Mouse (Mus musculus) ES-E14 (cell line): ENCODE measurements at regions not wholly inside any gene's neighbourhood (a gene's known extent, or its start where the extent isn't known, plus 50 kb on each side); places are given as distances from the start of the nearest gene placed in this dataset.

Experiments used
- DNase-seq: peaks from one replicate; pipeline ENCODE4 v3.0.0-alpha.2; 2013; ENCODE audit warnings: low read depth, low spot score
- H3K27ac ChIP-seq: 2 replicates; pipeline ENCODE4 v1.5.1; 2012; ENCODE audit warnings: low read depth, mild to moderate bottlenecking, low read length, moderate library complexity, mixed read lengths; ENCODE audit not compliant: poor library complexity, insufficient read depth, severe bottlenecking
- H3K36me3 ChIP-seq: 2 replicates; pipeline ENCODE4 v1.6.1; 2012; ENCODE audit warnings: mild to moderate bottlenecking, low read length, moderate library complexity, mixed read lengths; ENCODE audit not compliant: control insufficient read depth, poor library complexity, insufficient read depth, severe bottlenecking
- H3K4me1 ChIP-seq, 2 experiments: fragments of 150-350 bp in 1 of 2; sonication (generic) in 1 of 2; 2 replicates each; pipeline ENCODE4 v1.6.1; 2012; ENCODE audit warnings: low read length in 2 of 2, mild to moderate bottlenecking in 1 of 2, mixed read lengths in 1 of 2; ENCODE audit not compliant: control insufficient read depth in 2 of 2, insufficient read depth in 2 of 2, poor library complexity in 1 of 2
- H3K4me3 ChIP-seq, 2 experiments: fragments of 150-350 bp in 1 of 2; sonication (generic) in 1 of 2; 2 replicates each; pipeline ENCODE4 v1.5.1; 2012; ENCODE audit warnings: low read length in 2 of 2, low read depth in 1 of 2, mild to moderate bottlenecking in 1 of 2, mixed read lengths in 1 of 2; ENCODE audit not compliant: insufficient read depth in 1 of 2, poor library complexity in 1 of 2, severe bottlenecking in 1 of 2
- H3K9ac ChIP-seq: 2 replicates; pipeline ENCODE4 v1.6.1; 2012; ENCODE audit warnings: low read depth, mild to moderate bottlenecking, low read length, mixed read lengths; ENCODE audit not compliant: poor library complexity, insufficient read depth, severe bottlenecking
- H3K9me3 ChIP-seq: fragments of 150-350 bp; sonication (generic); 2 replicates; pipeline ENCODE4 v1.6.1; 2012; ENCODE audit warnings: low read depth, mild to moderate bottlenecking, low read length; ENCODE audit not compliant: control insufficient read depth, insufficient read depth
- CHD2 ChIP-seq: IDR thresholded peaks from 2 replicates; pipeline ENCODE4 v1.6.1; 2014; ENCODE audit warnings: mild to moderate bottlenecking, low read depth, low read length, inconsistent platforms
- HCFC1 ChIP-seq: IDR thresholded peaks from 2 replicates; pipeline ENCODE4 v1.6.1; 2012; ENCODE audit warnings: low read length, inconsistent platforms, borderline replicate concordance; ENCODE audit not compliant: insufficient read depth
- MAFK ChIP-seq: IDR thresholded peaks from 2 replicates; pipeline ENCODE4 v1.6.1; 2014; ENCODE audit warnings: mild to moderate bottlenecking, low read depth, low read length, inconsistent platforms; ENCODE audit not compliant: insufficient read depth
- ZC3H11A ChIP-seq: IDR thresholded peaks from 2 replicates; pipeline ENCODE4 v1.6.1; 2012; ENCODE audit warnings: low read depth, mild to moderate bottlenecking, inconsistent platforms, low read length, borderline replicate concordance
- ZNF384 ChIP-seq: IDR thresholded peaks from 2 replicates; pipeline ENCODE4 v1.6.1; 2012; ENCODE audit warnings: low read depth, low read length, inconsistent platforms
- in situ Hi-C, 2 experiments: fragments of 600-800 bp; cut with MboI; formaldehyde crosslinking; loops; one replicate each; pipeline ENCODE4 v1.15.1; 2025; ENCODE audit warnings: low sequenced_read_pairs in 2 of 2, inconsistent platforms in 1 of 2; ENCODE audit not compliant: unreplicated experiment in 2 of 2

DNA sequence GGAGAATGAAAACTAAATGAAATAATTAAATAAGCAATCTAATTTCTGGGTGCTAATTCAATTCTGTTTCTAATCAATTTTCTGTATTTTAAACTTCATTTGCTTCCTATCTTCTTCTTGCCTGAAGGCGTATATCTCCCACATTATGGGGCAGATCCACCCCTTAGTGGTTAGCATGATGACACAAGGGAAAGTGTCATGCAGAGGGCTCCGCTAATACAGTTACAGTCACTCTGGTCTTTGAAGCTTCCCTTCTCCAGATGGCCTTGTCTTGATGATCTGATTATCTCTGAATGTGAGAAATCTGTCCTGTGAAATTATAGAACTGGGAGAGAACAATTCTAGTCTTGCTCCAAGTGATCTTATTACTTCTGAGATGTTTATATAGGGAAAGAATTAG, 219.1 kb downstream of the Gm11146 start:
- Histone ChIP-seq H3K4me1 (no peaks in the 10 kb centered on the region), H3K9me3 (no peaks in the 10 kb centered on the region), H3K36me3 (no peaks in the 10 kb centered on the region), H3K4me3 (no peak overlapping the region), H3K9ac (no peak overlapping the region), H3K27ac (no peak overlapping the region)
- in situ Hi-C loops, result no loop called here
- no peak for DNase-seq
- TF ChIP-seq MAFK (no peak), CHD2 (no peak), ZC3H11A (no peak), ZNF384 (no peak), HCFC1 (no peak)

DNA sequence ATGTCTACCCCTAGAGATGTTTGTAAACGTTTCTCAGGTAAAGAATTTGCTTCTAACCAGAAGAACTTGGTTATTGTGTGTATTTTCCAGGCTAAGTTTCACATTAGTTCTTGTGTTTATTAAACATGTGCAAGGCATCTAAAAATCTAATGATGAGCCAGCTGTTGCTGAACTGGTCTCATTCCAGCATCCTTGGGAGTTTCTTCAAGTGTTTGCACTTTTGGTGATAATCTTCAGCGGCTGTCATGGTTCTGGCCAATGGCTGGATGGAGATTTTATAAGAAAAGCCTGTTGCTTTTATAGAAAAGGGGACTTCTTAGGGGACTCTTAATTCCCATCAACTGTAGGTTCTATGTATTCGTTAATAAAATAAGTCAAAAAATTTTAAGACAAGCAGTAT, 229.1 kb downstream of the Gm11146 start:
- H3K4me1 ChIP-seq, result no peaks in the 10 kb centered on the region
- TF ChIP-seq ZNF384, result no peak
- no peak for TF ChIP-seq MAFK
- no peak for TF ChIP-seq CHD2
- no peak for TF ChIP-seq ZC3H11A
- TF ChIP-seq HCFC1, result no peak
- no peak overlapping the region for H3K4me3 ChIP-seq
- no peak overlapping the region for H3K27ac ChIP-seq
- in situ Hi-C loops, result no loop called here
- no peaks in the 10 kb centered on the region for H3K36me3 ChIP-seq
- DNase-seq, result no peak
- no peaks in the 10 kb centered on the region for H3K9me3 ChIP-seq
- H3K9ac ChIP-seq, result no peak overlapping the region

DNA sequence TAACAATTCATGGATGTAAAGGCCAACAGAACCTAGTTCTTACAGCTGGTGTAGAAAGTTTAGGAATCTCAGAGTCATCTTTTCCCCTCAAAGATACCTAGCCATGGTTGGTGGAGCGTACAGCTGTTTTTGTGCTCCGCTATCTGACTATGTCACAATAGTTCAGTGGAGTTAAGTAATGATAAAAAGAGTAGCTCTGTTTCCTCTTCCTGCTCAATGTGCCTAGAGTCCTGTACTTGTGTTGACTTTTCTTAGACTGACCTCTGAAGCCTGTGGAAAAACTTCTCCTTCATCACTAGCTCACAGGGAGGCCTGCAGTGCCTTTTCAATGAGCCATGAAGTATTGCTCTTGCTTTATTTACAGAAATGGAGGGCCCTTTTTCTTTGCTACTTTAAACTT, 232.1 kb downstream of the Gm11146 start:
- Histone ChIP-seq H3K36me3 (no peaks in the 10 kb centered on the region), H3K4me3 (no peak overlapping the region), H3K27ac (no peak overlapping the region), H3K9me3 (no peaks in the 10 kb centered on the region), H3K4me1 (no peaks in the 10 kb centered on the region), H3K9ac (no peak overlapping the region)
- TF ChIP-seq CHD2 (no peak), HCFC1 (no peak), ZC3H11A (no peak), MAFK (no peak), ZNF384 (no peak)
- in situ Hi-C loops, result no loop called here
- DNase-seq, result no peak

DNA sequence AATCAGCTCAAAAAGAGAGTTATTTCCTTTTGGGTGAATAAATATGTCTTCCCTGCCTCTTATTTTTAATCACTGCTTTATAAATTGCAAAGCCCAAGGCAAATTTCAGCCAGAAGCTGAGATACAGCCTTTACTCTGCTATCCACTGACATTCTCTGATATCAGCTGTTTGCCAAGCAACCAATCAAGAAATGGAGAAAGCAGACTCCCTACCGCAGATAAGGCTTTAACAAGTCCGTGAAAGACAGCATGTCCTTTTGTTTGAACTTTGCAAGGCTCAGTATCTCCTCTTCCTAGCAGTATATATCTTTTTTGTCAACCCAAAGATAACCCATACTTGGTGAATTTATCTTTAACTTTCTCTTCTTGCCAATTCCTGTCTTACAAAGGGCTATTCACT, 236.6 kb downstream of the Gm11146 start:
- H3K36me3 ChIP-seq, result no peaks in the 10 kb centered on the region
- no peaks in the 10 kb centered on the region for H3K9me3 ChIP-seq
- H3K4me1 ChIP-seq, result no peaks in the 10 kb centered on the region
- in situ Hi-C loops, result no loop called here
- no peak for DNase-seq
- no peak overlapping the region for H3K4me3 ChIP-seq
- H3K27ac ChIP-seq, result no peak overlapping the region
- no peak overlapping the region for H3K9ac ChIP-seq
- TF ChIP-seq MAFK (no peak), HCFC1 (no peak), ZC3H11A (no peak), CHD2 (no peak), ZNF384 (no peak)

DNA sequence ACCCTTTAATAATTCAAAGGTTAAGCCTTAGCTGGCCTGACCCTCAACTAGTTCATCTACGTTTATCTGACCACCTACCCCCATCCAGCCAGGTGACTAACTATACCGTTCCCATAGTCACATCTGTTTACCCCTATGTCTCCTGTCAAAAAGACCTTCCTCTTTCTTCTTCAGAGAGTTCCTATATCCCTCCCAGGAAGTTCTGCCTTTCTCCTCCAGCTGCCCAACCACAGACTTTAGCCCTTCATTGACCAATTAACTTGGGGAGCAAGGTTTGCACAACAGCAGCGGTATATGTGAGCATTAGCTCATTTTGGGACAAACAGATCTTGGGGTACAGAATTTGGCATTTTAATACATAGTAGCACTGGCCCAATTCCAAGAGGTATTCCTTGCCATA, 237.5 kb downstream of the Gm11146 start:
- TF ChIP-seq CHD2 (no peak), ZC3H11A (no peak), HCFC1 (no peak), MAFK (no peak), ZNF384 (no peak)
- no peaks in the 10 kb centered on the region for H3K9me3 ChIP-seq
- no peak overlapping the region for H3K27ac ChIP-seq
- DNase-seq, result no peak
- H3K4me3 ChIP-seq, result no peak overlapping the region
- H3K4me1 ChIP-seq, result no peaks in the 10 kb centered on the region
- H3K36me3 ChIP-seq, result no peaks in the 10 kb centered on the region
- in situ Hi-C loops, result no loop called here
- H3K9ac ChIP-seq, result no peak overlapping the region
